Mouse (Mus musculus) left cerebral cortex, postnatal 25 days (tissue): Measurements from ENCODE around the gene Btbd11. TPM values are rescaled to one million over a fixed set of nuclear protein-coding genes. Genes with fewer than 3 reads are reported as not detected.
"Not testable (repeated sequence)": the region's sequence is repeated elsewhere in the genome, so short reads cannot be mapped to it uniquely, and the experiment has no call there.

Source experiments
- DNase-seq, 2 experiments: peaks; one replicate each; pipeline ENCODE4 v3.0.0; 2022; ENCODE audit warnings: low spot score in 2 of 2, mixed read lengths in 1 of 2
- intact Hi-C: fragments of 180-260 bp; cut with DNase I; formaldehyde crosslinking; loops from one replicate; pipeline ENCODE4 v1.15.1; 2025
- total RNA-seq, 2 experiments: library from RNA; stranded (reverse); gene quantifications; 2 replicates each; pipeline ENCODE4 v1.2.3; 2021

Btbd11 gene
- total RNA-seq, 2 experiments from 2014 or later, result 25.9 to 26.8 TPM

- DNase-seq, result no peak
- intact Hi-C loops, result no loop called here
Observed at GRCm38 (mm10) chr10:85625170-85625686, 238.6 kb downstream of the Btbd11 start.

- intact Hi-C loops, result no loop called here
- no peak for DNase-seq
Observed at GRCm38 (mm10) chr10:85632030-85632429, 245.4 kb downstream of the Btbd11 start.

DNA sequence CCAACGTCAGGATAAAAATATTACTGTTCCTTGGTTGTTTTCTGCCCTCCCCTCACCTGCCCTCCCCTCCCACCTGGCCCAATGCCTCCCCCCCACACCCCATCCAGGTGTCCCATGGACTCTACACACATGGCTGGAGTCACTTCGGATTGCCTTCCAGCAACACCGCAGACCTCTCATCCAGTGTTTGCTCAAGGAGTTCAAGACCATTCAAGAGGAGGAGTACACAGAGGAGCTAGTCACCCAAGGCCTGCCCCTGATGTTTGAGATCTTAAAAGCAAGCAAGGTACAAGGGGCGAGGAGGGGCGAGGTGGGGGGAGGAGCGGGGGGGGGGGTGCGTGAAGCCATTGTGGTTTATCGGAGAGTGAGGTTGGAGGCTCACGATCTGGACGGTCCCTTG, 247.0 kb downstream of the Btbd11 start:
- intact Hi-C loops, result no loop called here
- DNase-seq, result no peak

GRCm38 (mm10) chr10:85637580-85637979, 251.0 kb downstream of the Btbd11 start:
- DNase-seq, result no peak
- intact Hi-C loops, result no loop called here

- intact Hi-C loops, result no loop called here
Observed at GRCm38 (mm10) chr10:85638141-85638540, 251.5 kb downstream of the Btbd11 start.

DNA sequence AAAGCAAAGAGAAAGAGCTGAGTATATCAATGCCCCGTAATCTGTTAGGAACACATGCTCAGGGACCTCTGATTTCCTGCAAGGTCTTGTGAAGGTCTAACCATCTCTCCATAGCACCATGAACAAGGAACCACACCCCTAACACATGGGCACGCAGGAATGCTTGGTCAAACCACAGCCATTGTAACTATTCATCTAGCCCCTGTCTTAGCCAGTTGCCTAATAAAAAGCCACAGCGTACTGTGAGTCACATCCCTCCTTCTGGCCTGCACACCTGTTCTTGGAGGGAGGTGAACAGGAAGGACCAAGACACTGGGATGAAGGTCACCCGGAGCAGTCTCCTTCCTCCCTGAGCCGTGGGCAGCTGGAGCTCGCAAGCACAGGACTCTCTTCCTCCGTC, 253.0 kb downstream of the Btbd11 start:
- DNase-seq, result no peak
- intact Hi-C loops, result no loop called here

More at GRCm38 (mm10) chr10:85638141-85638540, 251.5 kb downstream of the Btbd11 start:
- no peak for DNase-seq

DNA sequence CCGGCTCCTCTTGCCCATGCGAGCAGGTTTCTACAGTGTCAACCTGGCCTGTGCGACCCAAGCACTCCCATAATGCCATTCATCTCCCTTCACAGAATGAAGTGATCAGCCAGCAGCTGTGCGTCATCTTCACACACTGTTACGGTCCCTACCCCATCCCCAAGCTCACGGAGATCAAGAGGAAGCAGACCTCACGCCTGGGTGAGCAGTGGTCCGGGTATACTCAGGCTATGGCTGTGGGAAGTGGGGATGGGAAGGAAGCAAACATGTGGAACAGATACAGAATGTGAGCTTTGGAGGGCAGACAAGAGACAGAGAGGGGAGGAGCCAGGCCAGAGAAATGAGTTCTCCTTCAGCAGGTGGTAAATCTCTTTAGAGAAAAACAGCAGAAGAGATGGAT, 253.8 kb downstream of the Btbd11 start:
- no peak for DNase-seq
- intact Hi-C loops, result no loop called here

DNA sequence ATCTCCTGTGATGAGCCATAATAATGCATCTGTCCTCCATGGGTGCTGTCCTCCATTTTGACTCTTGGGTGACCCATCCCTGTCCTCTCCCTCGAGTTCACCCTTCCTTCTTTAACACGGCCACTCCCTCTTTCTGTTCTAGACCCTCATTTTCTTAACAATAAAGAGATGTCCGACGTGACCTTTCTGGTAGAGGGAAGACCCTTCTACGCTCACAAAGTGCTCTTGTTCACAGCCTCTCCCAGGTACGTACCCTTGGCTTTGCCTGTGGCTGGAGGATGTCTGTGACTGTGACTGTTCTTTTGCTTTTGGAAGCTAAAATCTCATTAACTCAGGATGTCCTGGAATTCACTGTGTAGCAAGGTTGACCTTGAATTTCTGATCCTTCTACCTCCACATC, 258.7 kb downstream of the Btbd11 start:
- intact Hi-C loops, result no loop called here
- no peak for DNase-seq

DNA sequence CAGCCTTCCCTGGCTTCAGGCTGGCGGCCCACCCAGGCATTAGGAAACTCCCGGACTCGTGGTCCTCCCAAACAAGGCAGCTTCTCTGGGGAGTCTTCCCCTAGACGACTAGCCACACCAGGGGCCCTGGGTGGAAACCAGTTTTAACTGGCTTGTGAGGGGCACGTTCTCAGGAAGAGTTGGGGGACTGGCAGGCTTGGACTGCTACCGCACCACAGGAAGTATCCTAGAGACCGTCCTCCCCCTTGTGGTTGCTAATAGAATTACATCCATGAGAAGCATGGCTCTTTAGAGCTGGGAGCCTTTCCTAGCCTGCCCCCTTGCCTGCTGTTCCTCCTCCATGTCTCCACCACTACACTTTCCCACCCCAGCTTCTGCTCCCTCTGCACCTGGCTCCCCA, 265.1 kb downstream of the Btbd11 start:
- peak; percentile 55 to 73 for DNase-seq
- intact Hi-C loops, result loop anchor here (1.0 kb wide), 1 partner anchor 430 kb away; no protein-coding TSS in a partner anchor

DNA sequence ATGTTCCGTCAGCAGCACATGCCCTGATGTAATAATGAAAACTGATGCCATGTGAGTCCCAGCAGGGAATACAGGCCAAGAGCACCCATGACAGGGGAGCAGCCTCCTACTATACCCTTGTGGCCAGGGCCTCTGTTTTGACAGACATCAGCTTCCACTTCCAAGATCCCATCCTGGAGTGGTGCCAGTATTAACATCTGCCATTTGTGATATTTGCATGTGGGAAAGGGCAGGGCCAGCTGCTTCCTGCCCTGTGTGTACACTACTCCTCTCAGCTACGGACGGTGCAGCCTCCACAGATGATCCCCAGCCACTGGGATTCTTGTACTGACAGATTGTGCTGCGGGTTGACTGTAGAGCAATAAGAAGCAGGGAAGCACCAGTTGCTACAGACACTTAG, 269.3 kb downstream of the Btbd11 start:
- intact Hi-C loops, result no loop called here
- DNase-seq, result no peak

DNA sequence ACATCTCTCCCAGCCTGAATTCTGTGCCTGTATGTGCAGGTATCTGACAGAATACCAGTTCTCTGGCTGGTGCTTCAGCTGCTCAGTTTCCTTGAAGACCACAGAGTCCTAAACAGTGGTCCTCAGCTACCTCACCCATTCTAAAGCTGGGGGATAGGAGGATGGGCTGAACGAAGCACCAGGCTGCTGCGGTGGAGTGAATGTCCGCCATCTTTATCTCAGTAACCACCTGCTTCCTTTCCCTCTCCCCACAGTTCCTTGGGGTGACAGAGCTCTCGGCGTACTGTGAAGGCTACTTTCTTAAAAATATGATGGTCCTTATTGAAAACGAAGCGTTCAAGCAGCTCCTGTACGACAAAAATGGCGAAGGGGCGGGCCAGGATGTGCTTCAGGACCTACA, 271.3 kb downstream of the Btbd11 start:
- intact Hi-C loops, result no loop called here
- no peak for DNase-seq

DNA sequence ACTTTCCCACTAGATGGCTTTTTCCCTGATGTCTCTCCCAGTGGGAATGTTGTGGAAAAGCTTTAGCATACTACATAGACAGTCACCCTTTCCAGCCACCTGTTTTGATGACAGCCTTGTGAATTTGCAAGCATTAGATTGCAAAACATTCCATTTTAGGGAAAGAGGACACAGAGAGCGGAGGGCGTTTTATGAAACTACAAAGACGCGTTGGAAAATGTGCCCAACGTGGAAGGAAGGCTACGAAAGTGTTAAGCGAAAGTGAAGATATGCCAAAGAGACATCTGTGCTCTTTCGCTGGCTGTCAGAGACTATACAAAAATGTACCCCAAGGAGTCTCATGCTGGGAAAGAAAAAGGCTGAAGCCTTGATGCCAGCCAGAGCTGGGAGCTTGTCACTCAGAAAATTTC, 286.9 kb downstream of the Btbd11 start:
- DNase-seq, result peak in 1 of 2 experiments; percentile 47
- intact Hi-C loops, result no loop called here

DNA sequence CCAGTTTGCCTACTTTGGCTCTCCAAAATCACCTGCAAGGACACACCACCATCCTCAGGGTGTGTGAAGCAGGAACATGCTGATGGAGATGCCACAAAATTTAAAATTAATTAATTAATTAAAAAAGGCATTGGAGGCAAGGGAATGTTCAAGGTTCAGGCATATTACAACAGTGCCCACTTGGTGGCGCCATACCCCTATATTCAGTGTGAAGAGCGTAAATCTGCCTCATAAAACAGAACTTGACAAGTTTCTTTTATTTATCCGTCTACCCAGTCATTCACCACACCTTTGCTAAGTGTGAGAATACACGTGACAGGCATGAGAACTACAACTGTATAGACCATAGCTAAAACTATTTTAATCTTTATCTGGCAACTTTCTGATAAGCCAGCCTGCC, 292.0 kb downstream of the Btbd11 start:
- intact Hi-C loops, result loop anchor here (2.0 kb wide), 2 partner anchors 194 to 250 kb away; no protein-coding TSS in a partner anchor
- DNase-seq, result peak; percentile 63 to 66

DNA sequence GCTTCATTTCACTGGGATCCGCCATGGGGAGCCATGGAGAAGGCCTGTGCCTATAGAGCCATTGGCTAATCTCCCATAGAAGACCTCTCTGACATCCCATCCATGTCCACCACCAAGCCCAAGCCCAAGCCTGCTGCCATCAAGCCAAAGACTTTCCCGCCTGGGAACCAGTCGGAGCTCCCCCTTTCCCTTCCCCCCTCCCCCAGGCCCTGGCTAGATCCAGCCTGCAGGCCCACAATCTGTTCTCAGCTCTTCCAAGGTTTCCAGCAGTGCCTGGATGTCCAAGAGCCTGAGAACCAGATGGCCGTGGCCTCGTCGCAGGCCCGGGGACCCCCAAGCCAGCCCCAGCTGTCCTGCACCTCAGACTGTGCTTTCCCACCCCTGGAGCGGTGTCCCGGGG, 295.8 kb downstream of the Btbd11 start:
- DNase-seq, result no peak
- intact Hi-C loops, result no loop called here

DNA sequence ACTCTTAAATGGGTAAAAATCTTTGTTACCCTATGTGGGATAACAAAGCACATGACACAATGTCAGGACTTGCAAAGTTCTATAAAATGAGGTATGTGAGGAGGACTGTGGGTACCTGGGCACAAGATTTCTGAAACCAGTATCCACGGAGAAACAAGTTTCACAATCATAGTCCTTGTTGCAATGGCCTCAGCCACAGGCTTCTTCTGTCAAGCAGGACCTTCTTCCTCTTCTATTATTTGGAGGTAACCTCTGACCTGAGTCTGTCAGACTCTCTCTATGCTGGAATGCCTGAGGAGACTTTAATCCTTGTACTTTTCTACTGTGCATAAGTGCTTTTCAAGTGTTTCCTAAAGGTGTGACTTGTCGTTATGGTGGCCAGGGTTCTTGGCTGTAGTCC, 307.8 kb downstream of the Btbd11 start:
- intact Hi-C loops, DNase-seq: not testable (repeated sequence)

- intact Hi-C loops, result no loop called here
- no peak for DNase-seq
Observed at GRCm38 (mm10) chr10:85699721-85700120, 313.1 kb downstream of the Btbd11 start.

GRCm38 (mm10) chr10:85709790-85710189, 323.2 kb downstream of the Btbd11 start:
- DNase-seq, intact Hi-C loops: not testable (repeated sequence)

Other genes starting within 250 kb of the Btbd11 start
- gene Cry1, start 201.8 kb upstream of the Btbd11 start, total RNA-seq, result 10 to 100 TPM; 18.6 to 19.5 TPM